Mouse (Mus musculus): ENCODE results near the gene Fhod1. TPM values are rescaled to one million over a fixed set of nuclear protein-coding genes. Genes with fewer than 3 reads are reported as not detected.
A peak's percentile ranks its signal among the peaks of the same experiment; 100 is the strongest.

Gene Fhod1
- polyA plus RNA-seq, 1 experiment from 2014 or later: 0.60 TPM

GRCm38 (mm10) chr8:105312891-105313481, 34.8 kb downstream of the Fhod1 start:
- Histone ChIP-seq H3K36me3 (ENCODE audit: control insufficient read depth, insufficient read depth) (peaks cover 79% of the 10 kb centered on the region), H3K4me3 (ENCODE audit: low read depth, low read length) (no peak overlapping the region), H3K4me2 (ENCODE audit: low read depth, low read length) (peak overlapping the region; percentile 25), H3K27ac (ENCODE audit: low read length) (peak overlapping the region; percentile 49), H3K4me1 (ENCODE audit: control insufficient read depth, low read depth, low read length) (peaks cover 29% of the 10 kb centered on the region), H3K9me3 (replicated peaks; ENCODE audit: control insufficient read depth, low read length) (no peaks in the 10 kb centered on the region; the same call in 1 of the 2 replicates), H3K27me3 (ENCODE audit: control insufficient read depth, insufficient read depth, low read depth, low read length) (no peaks in the 10 kb centered on the region), H3K9ac (ENCODE audit: low read depth, low read length) (peak overlapping the region; percentile 30; the same call in 1 of the 2 replicates)
- ATAC-seq (ENCODE audit: low read depth): peak; percentile 66
- WGBS (ENCODE audit: insufficient replicate concordance): 39% methylated on average over 8 of the region's 8 CpGs

GRCm38 (mm10) chr8:105311718-105312117, 36.0 kb downstream of the Fhod1 start:
- Histone ChIP-seq H3K4me1 (ENCODE audit: control insufficient read depth, low read depth, low read length) (peaks cover 29% of the 10 kb centered on the region), H3K4me3 (ENCODE audit: low read depth, low read length) (no peak overlapping the region), H3K27ac (ENCODE audit: low read length) (no peak overlapping the region), H3K9ac (ENCODE audit: low read depth, low read length) (no peak overlapping the region), H3K27me3 (ENCODE audit: control insufficient read depth, insufficient read depth, low read depth, low read length) (no peaks in the 10 kb centered on the region), H3K4me2 (ENCODE audit: low read depth, low read length) (no peak overlapping the region), H3K36me3 (ENCODE audit: control insufficient read depth, insufficient read depth) (peaks cover 85% of the 10 kb centered on the region), H3K9me3 (replicated peaks; ENCODE audit: control insufficient read depth, low read length) (no peaks in the 10 kb centered on the region; the same call in 1 of the 2 replicates)
- WGBS (ENCODE audit: insufficient replicate concordance): 38% methylated on average over 1 of the region's 1 CpGs
- ATAC-seq (ENCODE audit: low read depth): peak; percentile 42

GRCm38 (mm10) chr8:105310118-105310517, 37.6 kb downstream of the Fhod1 start:
- peaks cover 43% of the 10 kb centered on the region for H3K4me1 ChIP-seq (ENCODE audit: control insufficient read depth, low read depth, low read length)
- H3K9ac ChIP-seq (ENCODE audit: low read depth, low read length): no peak overlapping the region
- H3K27ac ChIP-seq (ENCODE audit: low read length): no peak overlapping the region
- no peak overlapping the region for H3K4me3 ChIP-seq (ENCODE audit: low read depth, low read length)
- WGBS (ENCODE audit: insufficient replicate concordance): 82% methylated on average over 8 of the region's 8 CpGs
- ATAC-seq (ENCODE audit: low read depth): no peak
- no peak overlapping the region for H3K4me2 ChIP-seq (ENCODE audit: low read depth, low read length)
- H3K36me3 ChIP-seq (ENCODE audit: control insufficient read depth, insufficient read depth): peaks cover 75% of the 10 kb centered on the region
- H3K27me3 ChIP-seq (ENCODE audit: control insufficient read depth, insufficient read depth, low read depth, low read length): no peaks in the 10 kb centered on the region
- no peaks in the 10 kb centered on the region; the same call in 1 of the 2 replicates for H3K9me3 ChIP-seq (replicated peaks; ENCODE audit: control insufficient read depth, low read length)

- no peak for ATAC-seq (ENCODE audit: low read depth)
- Histone ChIP-seq H3K27me3 (ENCODE audit: control insufficient read depth, insufficient read depth, low read depth, low read length) (no peaks in the 10 kb centered on the region), H3K9me3 (replicated peaks; ENCODE audit: control insufficient read depth, low read length) (no peaks in the 10 kb centered on the region; the same call in 1 of the 2 replicates), H3K4me2 (ENCODE audit: low read depth, low read length) (no peak overlapping the region), H3K36me3 (ENCODE audit: control insufficient read depth, insufficient read depth) (peaks cover 73% of the 10 kb centered on the region), H3K4me3 (ENCODE audit: low read depth, low read length) (no peak overlapping the region), H3K27ac (ENCODE audit: low read length) (no peak overlapping the region), H3K4me1 (ENCODE audit: control insufficient read depth, low read depth, low read length) (peaks cover 48% of the 10 kb centered on the region), H3K9ac (ENCODE audit: low read depth, low read length) (no peak overlapping the region)
- WGBS (ENCODE audit: insufficient replicate concordance): 86% methylated on average over 15 of the region's 15 CpGs
These were observed 38.5 kb downstream of the Fhod1 start for GRCm38 (mm10) chr8:105309142-105309847.

GRCm38 (mm10) chr8:105308428-105308827, 39.3 kb downstream of the Fhod1 start:
- peaks cover 48% of the 10 kb centered on the region for H3K4me1 ChIP-seq (ENCODE audit: control insufficient read depth, low read depth, low read length)

GRCm38 (mm10) chr8:105307670-105308069, 40.1 kb downstream of the Fhod1 start:
- no peak overlapping the region for H3K4me2 ChIP-seq (ENCODE audit: low read depth, low read length)
- H3K4me3 ChIP-seq (ENCODE audit: low read depth, low read length): no peak overlapping the region
- no peak overlapping the region for H3K27ac ChIP-seq (ENCODE audit: low read length)
- 89% methylated on average over 13 of the region's 13 CpGs for WGBS (ENCODE audit: insufficient replicate concordance)
- no peak for ATAC-seq (ENCODE audit: low read depth)
- no peak overlapping the region for H3K9ac ChIP-seq (ENCODE audit: low read depth, low read length)
- no peaks in the 10 kb centered on the region for H3K27me3 ChIP-seq (ENCODE audit: control insufficient read depth, insufficient read depth, low read depth, low read length)
- H3K36me3 ChIP-seq (ENCODE audit: control insufficient read depth, insufficient read depth): peaks cover 72% of the 10 kb centered on the region
- peaks cover 48% of the 10 kb centered on the region for H3K4me1 ChIP-seq (ENCODE audit: control insufficient read depth, low read depth, low read length)
- no peaks in the 10 kb centered on the region; the same call in 1 of the 2 replicates for H3K9me3 ChIP-seq (replicated peaks; ENCODE audit: control insufficient read depth, low read length)

More at GRCm38 (mm10) chr8:105308428-105308827, 39.3 kb downstream of the Fhod1 start:
- Histone ChIP-seq H3K4me3 (ENCODE audit: low read depth, low read length) (no peak overlapping the region), H3K36me3 (ENCODE audit: control insufficient read depth, insufficient read depth) (peaks cover 73% of the 10 kb centered on the region), H3K9me3 (replicated peaks; ENCODE audit: control insufficient read depth, low read length) (no peaks in the 10 kb centered on the region; the same call in 1 of the 2 replicates), H3K27ac (ENCODE audit: low read length) (no peak overlapping the region), H3K4me2 (ENCODE audit: low read depth, low read length) (no peak overlapping the region), H3K27me3 (ENCODE audit: control insufficient read depth, insufficient read depth, low read depth, low read length) (no peaks in the 10 kb centered on the region), H3K9ac (ENCODE audit: low read depth, low read length) (no peak overlapping the region)
- ATAC-seq (ENCODE audit: low read depth): no peak
- WGBS (ENCODE audit: insufficient replicate concordance): 85% methylated on average over 10 of the region's 10 CpGs

- H3K27ac ChIP-seq (ENCODE audit: low read length): peak overlapping the region; percentile 60
- H3K9ac ChIP-seq (ENCODE audit: low read depth, low read length): peak overlapping the region; percentile 49; the same call in 1 of the 2 replicates
- WGBS (ENCODE audit: insufficient replicate concordance): 68% methylated on average over 5 of the region's 5 CpGs
- peak overlapping the region; percentile 59 for H3K4me2 ChIP-seq (ENCODE audit: low read depth, low read length)
- no peak for ATAC-seq (ENCODE audit: low read depth)
- H3K4me1 ChIP-seq (ENCODE audit: control insufficient read depth, low read depth, low read length): peaks cover 49% of the 10 kb centered on the region
- H3K4me3 ChIP-seq (ENCODE audit: low read depth, low read length): peak overlapping the region; percentile 53
- H3K36me3 ChIP-seq (ENCODE audit: control insufficient read depth, insufficient read depth): peaks cover 78% of the 10 kb centered on the region
- H3K27me3 ChIP-seq (ENCODE audit: control insufficient read depth, insufficient read depth, low read depth, low read length): no peaks in the 10 kb centered on the region
- H3K9me3 ChIP-seq (replicated peaks; ENCODE audit: control insufficient read depth, low read length): no peaks in the 10 kb centered on the region; the same call in 1 of the 2 replicates
These were observed 41.5 kb downstream of the Fhod1 start for GRCm38 (mm10) chr8:105306146-105306691.

GRCm38 (mm10) chr8:105305211-105306145, 42.3 kb downstream of the Fhod1 start, which contains the start of gene Elmo3:
Gene Elmo3, plus strand, starts transcription at chr8:105305601.
- peak; percentile 82 for ATAC-seq (ENCODE audit: low read depth)
- Histone ChIP-seq H3K27ac (ENCODE audit: low read length) (peak within 1 kb of the TSS; percentile 60), H3K9me3 (replicated peaks; ENCODE audit: control insufficient read depth, low read length) (no peaks in the 10 kb centered on the region), H3K36me3 (ENCODE audit: control insufficient read depth, insufficient read depth) (peaks cover 79% of the 10 kb centered on the region), H3K9ac (ENCODE audit: low read depth, low read length) (peak within 1 kb of the TSS; percentile 49; the same call in 1 of the 2 replicates), H3K4me2 (ENCODE audit: low read depth, low read length) (peak within 1 kb of the TSS; percentile 59), H3K27me3 (ENCODE audit: control insufficient read depth, insufficient read depth, low read depth, low read length) (no peaks in the 10 kb centered on the region), H3K4me3 (ENCODE audit: low read depth, low read length) (peak within 1 kb of the TSS; percentile 53), H3K4me1 (ENCODE audit: control insufficient read depth, low read depth, low read length) (peaks cover 49% of the 10 kb centered on the region)
- WGBS (ENCODE audit: insufficient replicate concordance): 12% methylated on average over 29 of the region's 30 CpGs
